Mouse (Mus musculus): ENCODE measurements around the gene Vamp3. TPM values are rescaled to one million over a fixed set of nuclear protein-coding genes. Genes with fewer than 3 reads are reported as not detected.

The Vamp3 gene
- polyA plus RNA-seq, 1 experiment from 2014 or later: 120 TPM

Other genes starting within 250 kb of the Vamp3 start
- gene Errfi1, start 204.0 kb downstream of the Vamp3 start, polyA plus RNA-seq (2015; fragmentation: Nextera tagmentation; extraction: Ambion mirVana): 27.8 and 28.1 TPM in 2 replicates
- 410 and 432 TPM in 2 replicates for gene Park7, start 143.5 kb downstream of the Vamp3 start, polyA plus RNA-seq (2015; fragmentation: Nextera tagmentation; extraction: Ambion mirVana)
- 1.5 and 1.7 TPM in 2 replicates for gene Tnfrsf9, start 143.4 kb downstream of the Vamp3 start, polyA plus RNA-seq (2015; fragmentation: Nextera tagmentation; extraction: Ambion mirVana)
- not detected in 2 replicates for gene Uts2, start 60.9 kb downstream of the Vamp3 start, polyA plus RNA-seq (2015; fragmentation: Nextera tagmentation; extraction: Ambion mirVana)
- 3.7 and 4.1 TPM in 2 replicates for gene Per3, start 13.3 kb downstream of the Vamp3 start, polyA plus RNA-seq (2015; fragmentation: Nextera tagmentation; extraction: Ambion mirVana)
- gene Gm13090, start 31.6 kb upstream of the Vamp3 start, polyA plus RNA-seq (2015; fragmentation: Nextera tagmentation; extraction: Ambion mirVana): not detected in 2 replicates

Measured in intestine, embryonic 15.5 days (tissue).